Mouse (Mus musculus) forebrain, embryonic 11.5 days (tissue): ENCODE results near the gene Tmc3. TPM values are rescaled to one million over a fixed set of nuclear protein-coding genes. Genes with fewer than 3 reads are reported as not detected.

Source experiments
- ATAC-seq: fragments of 200-750 bp; cut with Nextera tagmentation; replicated peaks from 2 replicates; pipeline ENCODE4 v1.8.0; 2017; ENCODE audit warnings: moderate TSS enrichment; ENCODE audit not compliant: low FRiP score
- DNase-seq: peaks from one replicate; pipeline ENCODE4 v3.0.0-alpha.2; 2017; ENCODE audit warnings: low spot score
- H3K27ac ChIP-seq: fragments of 300-500 bp; sonication (generic); 2 replicates; pipeline ENCODE4 v1.5.1; 2014; ENCODE audit warnings: low read depth, low read length
- H3K27me3 ChIP-seq: fragments of 300-500 bp; sonication (generic); 2 replicates; pipeline ENCODE4 v1.6.1; 2014; ENCODE audit warnings: mild to moderate bottlenecking, low read length, mixed read lengths; ENCODE audit not compliant: control insufficient read depth, insufficient read depth
- H3K36me3 ChIP-seq: fragments of 300-500 bp; sonication (generic); 2 replicates; pipeline ENCODE4 v1.6.1; 2014; ENCODE audit warnings: mild to moderate bottlenecking, low read length, moderate library complexity, mixed read lengths; ENCODE audit not compliant: control insufficient read depth, insufficient read depth
- H3K4me1 ChIP-seq: fragments of 300-500 bp; sonication (generic); replicated peaks from 2 replicates; pipeline ENCODE4 v1.6.1; 2014; ENCODE audit warnings: low read length, mixed read lengths; ENCODE audit not compliant: control insufficient read depth, insufficient read depth
- H3K4me2 ChIP-seq: fragments of 300-500 bp; sonication (generic); 2 replicates; pipeline ENCODE4 v1.6.1; 2014; ENCODE audit warnings: low read depth, mild to moderate bottlenecking, low read length, moderate library complexity, mixed read lengths; ENCODE audit not compliant: severe bottlenecking
- H3K4me3 ChIP-seq: fragments of 300-500 bp; sonication (generic); 2 replicates; pipeline ENCODE4 v1.5.1; 2014; ENCODE audit warnings: low read depth, low read length
- H3K9ac ChIP-seq: fragments of 300-500 bp; sonication (generic); 2 replicates; pipeline ENCODE4 v1.6.1; 2014; ENCODE audit warnings: low read length
- H3K9me3 ChIP-seq: fragments of 300-500 bp; sonication (generic); 2 replicates; pipeline ENCODE4 v1.6.1; 2016; ENCODE audit warnings: low read length, mixed read lengths; ENCODE audit not compliant: control insufficient read depth
- WGBS: fragments of 180-500 bp; shearing (Covaris S2); extraction: QIAGEN DNeasy Blood & Tissue Kit; methylation state at CpG from one replicate; pipeline ENCODE4 v1.1.7; 2014; 5-methylcytosine and 5-hydroxymethylcytosine counted together
- polyA plus RNA-seq: library from polyadenylated mRNA; unstranded; fragments of >200 nt; fragmentation: Nextera tagmentation; extraction: Ambion mirVana; gene quantifications from 2 replicates; pipeline ENCODE4 v1.2.1, GENCODE M21; 2014

The Tmc3 gene
- polyA plus RNA-seq = 0.15 and 0.17 TPM in 2 replicates

DNA sequence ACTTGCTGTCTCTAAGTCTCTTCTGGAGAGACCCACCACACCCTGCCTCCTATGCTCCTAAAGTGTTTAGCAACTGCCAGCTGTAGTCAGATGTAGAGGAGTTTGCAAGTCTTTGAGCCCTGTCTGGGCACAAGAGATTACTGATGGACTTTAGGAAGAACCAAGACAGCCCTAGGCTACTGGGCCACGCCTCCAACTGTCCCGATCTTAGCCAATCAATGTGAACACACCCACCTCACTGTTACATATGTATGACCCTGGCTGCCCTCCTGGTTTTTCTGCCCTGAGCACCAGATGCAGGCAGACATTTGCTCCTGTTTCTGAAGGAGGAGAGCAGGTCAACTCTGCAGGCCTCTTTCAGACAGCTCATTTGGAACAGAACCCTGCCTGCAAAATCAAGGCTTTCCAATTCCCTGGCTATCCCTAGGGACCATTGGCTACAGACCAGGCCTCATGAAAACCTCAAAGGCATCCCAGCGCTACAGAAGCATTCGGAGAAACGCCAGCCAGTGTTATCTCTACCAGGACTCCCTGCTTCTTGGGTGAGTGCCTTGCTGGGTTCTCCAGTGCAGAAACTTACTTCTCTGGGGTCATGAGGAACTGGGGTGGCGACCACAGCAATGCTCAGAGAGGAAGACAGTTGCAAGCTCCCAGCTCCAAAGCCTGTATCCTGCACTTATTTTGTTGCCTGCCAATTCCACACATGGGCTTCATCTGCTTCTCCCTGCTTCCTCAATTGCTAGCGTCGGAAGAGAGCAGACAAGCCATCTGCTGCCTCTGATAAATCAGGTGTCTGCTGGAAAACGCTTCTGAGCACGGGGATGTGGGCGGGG, at the start of gene Tmc3:
TSS of gene Tmc3 (plus strand) at position 289 of the 833 bp plus-strand sequence.
- WGBS = 64% methylated on average over 11 of the region's 11 CpGs
- Histone ChIP-seq H3K27me3 (no peaks in the 10 kb centered on the region), H3K4me1 (0 out of 2 replicates have a peak, but pooled peaks cover 2% of the 10 kb centered on the region), H3K9ac (no peak within 1 kb of the TSS), H3K27ac (no peak within 1 kb of the TSS), H3K9me3 (no peaks in the 10 kb centered on the region), H3K4me2 (no peak within 1 kb of the TSS), H3K36me3 (no peaks in the 10 kb centered on the region), H3K4me3 (no peak within 1 kb of the TSS)
- DNase-seq (no peak), ATAC-seq (no peak)

DNA sequence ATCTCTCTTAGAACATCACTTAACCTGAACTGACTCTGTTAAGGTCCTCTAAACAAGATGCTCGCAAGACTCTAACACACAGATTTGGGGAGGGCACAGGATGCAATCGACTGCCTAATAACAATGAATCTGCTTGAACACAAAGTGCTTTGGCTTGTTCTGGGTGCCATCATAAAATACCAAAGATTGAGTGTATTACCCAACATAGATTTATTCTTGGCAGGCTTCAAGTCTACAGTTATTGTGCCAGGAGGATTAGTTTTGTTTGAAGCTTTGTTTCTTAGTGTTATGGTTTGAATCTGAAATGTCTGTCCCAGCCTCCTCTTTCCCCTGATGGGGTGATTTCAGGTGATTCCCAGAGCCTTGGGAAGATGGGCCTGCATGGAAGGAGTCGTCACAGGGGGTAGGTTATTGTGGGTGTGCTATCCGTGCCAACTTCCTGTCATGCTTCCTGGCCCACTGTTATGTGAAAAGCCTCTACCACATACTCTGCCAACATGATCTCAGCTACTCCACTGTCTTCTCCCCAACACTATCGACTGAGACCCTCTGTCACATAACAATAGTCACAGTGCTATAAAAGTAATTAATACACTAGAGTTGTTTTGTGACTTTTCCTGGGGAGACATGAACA, 43.1 kb upstream of the Tmc3 start:
- ATAC-seq (no peak), DNase-seq (no peak)
- Histone ChIP-seq H3K27ac (no peak overlapping the region), H3K4me1 (no peaks in the 10 kb centered on the region), H3K36me3 (no peaks in the 10 kb centered on the region), H3K9me3 (no peaks in the 10 kb centered on the region), H3K4me2 (no peak overlapping the region), H3K27me3 (no peaks in the 10 kb centered on the region), H3K4me3 (no peak overlapping the region), H3K9ac (no peak overlapping the region)
- 88% methylated on average over 5 of the region's 5 CpGs for WGBS

DNA sequence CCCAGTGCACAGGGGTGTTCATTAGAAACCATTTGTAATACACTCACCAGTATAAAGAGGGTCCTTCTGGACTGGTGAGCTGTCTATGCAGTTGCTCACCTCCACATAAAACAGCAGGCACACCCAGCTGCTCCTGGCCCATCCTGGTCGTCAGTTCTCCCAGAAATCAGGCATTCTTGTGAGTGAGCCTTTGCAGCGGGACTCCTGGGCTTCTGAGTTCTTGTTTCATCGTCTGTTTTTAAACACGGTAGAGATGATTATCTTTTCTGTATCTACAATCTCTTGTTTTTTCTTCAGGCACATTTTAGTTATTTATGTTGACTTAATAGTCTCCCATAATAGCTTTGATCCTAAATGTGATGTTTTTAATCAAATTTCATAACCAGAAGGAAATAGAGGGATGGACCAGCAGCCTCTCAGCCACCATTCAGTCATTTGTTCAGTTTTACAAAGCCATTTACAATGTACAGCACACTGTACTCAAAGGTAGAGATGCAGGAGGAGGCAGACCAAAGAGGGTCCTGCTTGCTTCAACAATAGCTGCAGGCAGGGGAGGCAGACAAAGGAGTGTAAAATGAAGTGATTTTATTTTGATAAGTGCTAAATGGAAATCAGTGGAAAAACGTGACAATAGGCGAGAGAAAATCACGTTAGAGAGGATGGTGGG, 35.9 kb upstream of the Tmc3 start:
- Histone ChIP-seq H3K9me3 (no peaks in the 10 kb centered on the region), H3K27me3 (no peaks in the 10 kb centered on the region), H3K4me1 (0 out of 2 replicates have a peak, but pooled peaks cover 2% of the 10 kb centered on the region), H3K4me2 (no peak overlapping the region), H3K36me3 (no peaks in the 10 kb centered on the region), H3K4me3 (no peak overlapping the region), H3K9ac (no peak overlapping the region), H3K27ac (0 out of 2 replicates have a peak overlapping the region, but pooled peaks have one; percentile 26)
- DNase-seq = no peak
- ATAC-seq = peak; percentile 39; the same call in 1 of the 2 replicates
- 56% methylated on average over 7 of the region's 7 CpGs for WGBS

DNA sequence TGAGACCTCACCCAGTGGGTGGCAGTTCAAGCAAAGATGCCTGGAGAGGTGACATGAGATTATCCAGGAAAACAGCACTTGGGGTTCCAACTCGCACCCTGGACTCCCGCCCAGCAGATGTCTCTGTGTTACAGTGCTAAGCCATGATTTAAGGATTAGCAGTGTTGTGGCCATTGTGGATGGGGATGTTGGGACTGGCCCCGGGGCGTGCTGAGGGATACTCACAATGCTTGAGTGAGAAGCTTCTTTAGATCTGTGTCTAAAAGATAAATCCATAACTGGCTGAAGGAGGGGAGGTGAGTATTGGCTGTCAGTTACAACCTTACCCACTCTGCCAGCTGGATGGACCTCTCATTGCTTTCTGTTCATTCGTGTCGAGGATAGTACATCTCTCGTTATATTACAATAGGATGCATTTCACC, 35.4 kb upstream of the Tmc3 start:
- H3K9me3 ChIP-seq = no peaks in the 10 kb centered on the region
- WGBS = 66% methylated on average over 7 of the region's 7 CpGs
- H3K4me2 ChIP-seq = no peak overlapping the region
- no peaks in the 10 kb centered on the region for H3K27me3 ChIP-seq
- DNase-seq (no peak), ATAC-seq (peak; percentile 36; the same call in 1 of the 2 replicates)
- no peak overlapping the region for H3K9ac ChIP-seq
- H3K36me3 ChIP-seq = no peaks in the 10 kb centered on the region
- H3K4me1 ChIP-seq = 0 out of 2 replicates have a peak, but pooled peaks cover 2% of the 10 kb centered on the region
- H3K4me3 ChIP-seq = no peak overlapping the region
- H3K27ac ChIP-seq = 0 out of 2 replicates have a peak overlapping the region, but pooled peaks have one; percentile 26

DNA sequence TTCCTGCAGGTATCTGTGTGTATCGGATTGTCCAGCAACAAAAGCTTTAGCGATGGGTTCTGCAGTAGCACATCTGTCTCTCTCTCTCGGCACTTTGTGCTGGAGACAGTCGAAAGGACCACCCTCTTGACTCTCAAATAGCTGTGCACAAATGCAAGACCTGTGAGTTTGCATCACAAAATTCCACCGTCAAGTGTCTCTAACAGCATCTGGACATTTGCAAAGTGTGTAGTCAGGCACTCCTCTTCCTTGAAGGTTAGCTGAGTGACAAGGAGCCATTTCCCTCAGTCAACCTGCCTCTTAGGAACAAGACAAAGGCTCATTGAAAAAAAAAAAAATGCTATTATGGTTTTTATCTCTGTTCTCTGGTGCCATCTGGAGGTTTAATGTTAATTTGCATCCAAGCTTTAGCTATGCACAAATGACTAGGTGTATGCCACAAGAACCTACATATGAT, 34.7 kb upstream of the Tmc3 start:
- DNase-seq = no peak
- peak; percentile 61 for ATAC-seq
- H3K4me3 ChIP-seq = no peak overlapping the region
- peak overlapping the region; percentile 9; the same call in 1 of the 2 replicates for H3K4me2 ChIP-seq
- 65% methylated on average over 5 of the region's 5 CpGs for WGBS
- no peaks in the 10 kb centered on the region for H3K36me3 ChIP-seq
- 0 out of 2 replicates have a peak, but pooled peaks cover 2% of the 10 kb centered on the region for H3K4me1 ChIP-seq
- no peak overlapping the region for H3K9ac ChIP-seq
- no peaks in the 10 kb centered on the region for H3K27me3 ChIP-seq
- no peak overlapping the region for H3K27ac ChIP-seq
- H3K9me3 ChIP-seq = no peaks in the 10 kb centered on the region

- H3K4me2 ChIP-seq = no peak overlapping the region
- H3K9me3 ChIP-seq = no peaks in the 10 kb centered on the region
- WGBS = 85% methylated on average over 6 of the region's 6 CpGs
- ATAC-seq = no peak
- no peaks in the 10 kb centered on the region for H3K36me3 ChIP-seq
- H3K9ac ChIP-seq = no peak overlapping the region
- H3K4me1 ChIP-seq = no peaks in the 10 kb centered on the region
- DNase-seq = no peak
- no peak overlapping the region for H3K27ac ChIP-seq
- no peak overlapping the region for H3K4me3 ChIP-seq
- H3K27me3 ChIP-seq = no peaks in the 10 kb centered on the region
Observed at GRCm38 (mm10) chr7:83554477-83554876, 30.2 kb upstream of the Tmc3 start.

- WGBS = 93% methylated on average over 2 of the region's 2 CpGs
- no peak overlapping the region for H3K27ac ChIP-seq
- no peak overlapping the region for H3K4me3 ChIP-seq
- H3K4me2 ChIP-seq = no peak overlapping the region
- ATAC-seq (no peak), DNase-seq (no peak)
- no peaks in the 10 kb centered on the region for H3K4me1 ChIP-seq
- no peaks in the 10 kb centered on the region for H3K36me3 ChIP-seq
- no peaks in the 10 kb centered on the region for H3K9me3 ChIP-seq
- H3K9ac ChIP-seq = no peak overlapping the region
- H3K27me3 ChIP-seq = no peaks in the 10 kb centered on the region
Observed at GRCm38 (mm10) chr7:83556488-83556887, 28.2 kb upstream of the Tmc3 start.

- no peaks in the 10 kb centered on the region for H3K9me3 ChIP-seq
- no peak for DNase-seq
- no peak overlapping the region for H3K4me3 ChIP-seq
- H3K4me1 ChIP-seq = no peaks in the 10 kb centered on the region
- no peak overlapping the region for H3K27ac ChIP-seq
- no peaks in the 10 kb centered on the region for H3K36me3 ChIP-seq
- no peak for ATAC-seq
- no peaks in the 10 kb centered on the region for H3K27me3 ChIP-seq
- WGBS = 69% methylated on average over 5 of the region's 5 CpGs
- H3K4me2 ChIP-seq = no peak overlapping the region
- no peak overlapping the region for H3K9ac ChIP-seq
Observed at GRCm38 (mm10) chr7:83558741-83559280, 25.9 kb upstream of the Tmc3 start.
